Mouse (Mus musculus) bone marrow macrophage, adult 2 months (primary cell): ENCODE results near the gene Osbpl7. TPM values are rescaled to one million over a fixed set of nuclear protein-coding genes. Genes with fewer than 3 reads are reported as not detected.
A peak's percentile ranks its signal among the peaks of the same experiment; 100 is the strongest.

ENCODE experiments used
- H3K27ac ChIP-seq: 2 replicates; pipeline ENCODE4 v1.5.1; 2012; ENCODE audit warnings: low read depth, low read length; ENCODE audit not compliant: insufficient read depth
- H3K4me1 ChIP-seq: 2 replicates; pipeline ENCODE4 v1.6.1; 2012; ENCODE audit warnings: low read length; ENCODE audit not compliant: control insufficient read depth, insufficient read depth
- H3K4me3 ChIP-seq: 2 replicates; pipeline ENCODE4 v1.5.1; 2012; ENCODE audit warnings: mild to moderate bottlenecking, low read length, moderate library complexity; ENCODE audit not compliant: insufficient read depth
- CTCF ChIP-seq: IDR thresholded peaks from 2 replicates; pipeline ENCODE4 v1.5.1; 2012; ENCODE audit warnings: low read depth, mild to moderate bottlenecking, low read length, moderate library complexity
- POLR2A ChIP-seq: IDR thresholded peaks from 2 replicates; pipeline ENCODE4 v1.6.1; 2012; ENCODE audit warnings: mild to moderate bottlenecking, low read depth, low read length, borderline replicate concordance
- polyA plus RNA-seq: library from polyadenylated mRNA; stranded (reverse); fragments of >200 nt; gene quantifications from 2 replicates; pipeline ENCODE4 v1.2.4, GENCODE M21; 2012; ENCODE audit not compliant: missing spikeins, insufficient read depth, insufficient read length

Gene Osbpl7
- polyA plus RNA-seq: 8.5 and 9.2 TPM in 2 replicates

DNA sequence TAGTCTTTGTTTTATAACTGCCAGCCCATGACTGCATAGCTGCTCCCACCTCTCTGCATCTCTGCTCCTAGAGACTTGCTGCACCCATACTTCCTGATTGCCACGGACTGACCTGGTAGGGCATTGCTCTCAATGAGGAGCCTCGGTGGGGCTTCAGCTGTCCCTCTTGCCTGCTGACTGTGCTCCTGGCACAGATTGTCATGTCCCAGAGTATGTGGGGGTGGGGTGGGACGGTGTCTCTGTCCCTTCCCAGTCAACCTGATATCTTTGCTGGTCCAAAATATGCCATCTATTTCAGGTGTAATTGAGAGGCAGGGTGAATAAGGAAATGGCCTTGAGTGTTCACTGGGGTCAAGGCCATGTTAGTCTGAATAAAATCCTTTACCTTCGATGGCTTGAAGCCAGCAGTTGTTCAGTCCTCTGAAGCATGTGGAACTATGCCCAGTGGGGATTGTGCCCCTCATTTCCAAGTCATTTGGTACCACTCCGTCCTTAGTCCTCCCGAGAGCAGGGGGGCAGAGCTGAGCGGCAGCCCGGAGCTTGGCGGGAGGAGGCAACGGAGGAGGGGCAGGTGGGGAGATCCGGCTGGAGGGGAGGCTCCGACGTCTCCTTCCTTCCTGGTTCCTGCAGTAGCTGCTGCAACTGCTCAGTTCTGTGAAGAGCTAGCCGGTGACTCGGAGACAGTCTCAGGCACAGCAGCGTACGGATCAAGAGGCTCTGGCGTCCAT is at the start of gene Osbpl7:
TSS of gene Osbpl7 (plus strand) at position 413 of the 728 bp plus-strand sequence.
- Histone ChIP-seq H3K27ac (no peak within 1 kb of the TSS), H3K4me3 (peak within 1 kb of the TSS; percentile 84), H3K4me1 (peaks cover 12% of the 10 kb centered on the region)
- TF ChIP-seq CTCF (no peak), POLR2A (no peak)

- no peaks in the 10 kb centered on the region for H3K4me1 ChIP-seq
- no peak overlapping the region for H3K27ac ChIP-seq
- no peak overlapping the region for H3K4me3 ChIP-seq
- TF ChIP-seq CTCF (no peak), POLR2A (no peak)
These were observed 47.3 kb upstream of the Osbpl7 start for GRCm38 (mm10) chr11:97003170-97003569.

DNA sequence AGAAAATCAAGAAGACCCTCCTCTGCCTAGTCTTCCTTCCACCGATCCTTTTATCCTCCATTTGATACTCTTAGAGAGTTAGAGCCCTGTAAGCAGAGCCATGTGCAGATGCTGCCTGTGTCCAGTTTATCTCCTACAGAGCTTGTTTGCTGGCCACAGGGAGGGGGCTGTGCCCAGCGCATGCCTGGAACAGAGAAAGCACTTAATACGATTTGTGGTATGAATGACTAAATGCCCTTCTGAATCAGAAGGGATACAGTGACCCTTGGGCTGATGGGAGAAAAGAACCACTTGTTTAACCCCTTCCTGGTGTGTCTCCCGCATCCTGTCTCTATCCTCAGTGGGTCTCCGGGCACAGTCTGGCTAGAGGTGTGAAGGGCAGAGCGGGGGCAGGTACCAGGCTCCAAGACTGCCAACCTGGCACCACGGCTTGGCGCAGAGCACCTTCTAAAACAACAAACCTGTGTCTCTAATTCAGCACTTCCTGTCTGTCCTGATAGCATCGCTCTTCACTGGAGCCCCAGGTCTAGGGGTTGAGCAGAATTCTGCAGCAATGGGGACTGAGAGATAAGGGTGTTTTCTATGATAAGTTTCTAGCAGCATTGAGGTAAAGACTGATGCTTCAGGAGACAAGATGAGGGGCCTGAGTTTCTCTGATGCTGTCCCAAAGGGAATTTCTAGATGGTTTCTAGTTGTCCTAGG is 43.2 kb upstream of the Osbpl7 start:
- no peak overlapping the region for H3K27ac ChIP-seq
- H3K4me1 ChIP-seq: no peaks in the 10 kb centered on the region
- H3K4me3 ChIP-seq: no peak overlapping the region
- TF ChIP-seq POLR2A: no peak
- TF ChIP-seq CTCF: no peak

DNA sequence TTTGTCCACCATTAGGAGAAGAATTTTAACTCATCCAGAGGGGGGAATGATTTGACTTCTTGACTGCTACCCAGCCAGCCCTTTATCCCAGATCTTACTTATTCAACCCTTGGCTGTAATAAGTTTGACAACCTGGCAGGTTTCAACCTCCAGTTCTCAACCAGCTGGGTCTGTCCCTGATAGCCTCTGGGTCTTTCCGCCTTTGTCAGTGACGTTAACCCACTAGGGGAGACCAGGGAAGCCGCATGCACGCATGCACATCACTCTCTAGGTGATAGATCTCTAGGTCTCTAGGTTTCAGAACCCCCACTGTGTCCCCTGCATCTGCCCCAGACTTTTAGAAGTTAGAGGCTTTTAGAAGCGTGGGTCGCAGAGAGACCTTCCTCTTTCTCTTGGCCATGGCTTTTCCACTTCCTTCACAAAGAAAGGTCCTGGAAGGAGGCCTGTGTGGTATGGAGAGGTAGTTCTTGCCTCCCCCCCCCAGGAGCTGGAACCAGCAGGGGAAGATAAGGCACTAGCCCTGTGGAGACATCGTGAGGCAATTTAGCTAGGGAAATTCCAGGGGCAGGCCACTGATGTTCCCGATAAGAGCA is 41.1 kb upstream of the Osbpl7 start:
- Histone ChIP-seq H3K4me3 (no peak overlapping the region), H3K27ac (no peak overlapping the region), H3K4me1 (no peaks in the 10 kb centered on the region)
- TF ChIP-seq POLR2A (no peak), CTCF (no peak)

DNA sequence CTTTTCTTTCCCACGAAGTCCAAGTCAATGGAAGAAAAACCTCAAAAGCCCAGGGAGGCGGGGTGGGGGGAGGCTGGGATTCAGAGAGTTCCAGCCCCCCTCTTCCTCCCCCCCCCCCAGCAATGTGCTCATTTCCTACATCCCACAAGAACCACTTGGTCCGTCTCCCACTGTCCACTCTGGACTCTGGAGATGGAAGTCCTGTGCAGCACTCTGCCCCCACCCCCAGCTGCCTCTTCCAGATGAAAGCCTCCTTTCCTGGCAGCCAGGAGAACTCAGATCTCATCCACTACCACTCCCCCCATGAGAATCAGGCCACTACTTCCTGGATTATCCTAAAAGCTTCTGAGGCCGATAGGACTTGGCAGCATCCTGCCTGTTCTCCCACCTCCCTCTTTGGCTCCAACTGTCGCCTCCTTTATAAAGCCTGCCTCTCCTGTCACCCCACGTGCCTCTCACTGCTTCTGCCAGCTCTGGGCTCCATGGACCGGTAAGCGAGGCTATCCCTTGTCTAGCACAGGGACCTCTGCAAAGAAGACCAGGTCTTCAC is 37.2 kb upstream of the Osbpl7 start, which contains the start of gene Sp6:
TSS of gene Sp6 (plus strand) at position 274 of the 550 bp plus-strand sequence.
- H3K4me1 ChIP-seq: no peaks in the 10 kb centered on the region
- H3K4me3 ChIP-seq: no peak within 1 kb of the TSS
- H3K27ac ChIP-seq: no peak within 1 kb of the TSS
- TF ChIP-seq POLR2A (no peak), CTCF (no peak)

DNA sequence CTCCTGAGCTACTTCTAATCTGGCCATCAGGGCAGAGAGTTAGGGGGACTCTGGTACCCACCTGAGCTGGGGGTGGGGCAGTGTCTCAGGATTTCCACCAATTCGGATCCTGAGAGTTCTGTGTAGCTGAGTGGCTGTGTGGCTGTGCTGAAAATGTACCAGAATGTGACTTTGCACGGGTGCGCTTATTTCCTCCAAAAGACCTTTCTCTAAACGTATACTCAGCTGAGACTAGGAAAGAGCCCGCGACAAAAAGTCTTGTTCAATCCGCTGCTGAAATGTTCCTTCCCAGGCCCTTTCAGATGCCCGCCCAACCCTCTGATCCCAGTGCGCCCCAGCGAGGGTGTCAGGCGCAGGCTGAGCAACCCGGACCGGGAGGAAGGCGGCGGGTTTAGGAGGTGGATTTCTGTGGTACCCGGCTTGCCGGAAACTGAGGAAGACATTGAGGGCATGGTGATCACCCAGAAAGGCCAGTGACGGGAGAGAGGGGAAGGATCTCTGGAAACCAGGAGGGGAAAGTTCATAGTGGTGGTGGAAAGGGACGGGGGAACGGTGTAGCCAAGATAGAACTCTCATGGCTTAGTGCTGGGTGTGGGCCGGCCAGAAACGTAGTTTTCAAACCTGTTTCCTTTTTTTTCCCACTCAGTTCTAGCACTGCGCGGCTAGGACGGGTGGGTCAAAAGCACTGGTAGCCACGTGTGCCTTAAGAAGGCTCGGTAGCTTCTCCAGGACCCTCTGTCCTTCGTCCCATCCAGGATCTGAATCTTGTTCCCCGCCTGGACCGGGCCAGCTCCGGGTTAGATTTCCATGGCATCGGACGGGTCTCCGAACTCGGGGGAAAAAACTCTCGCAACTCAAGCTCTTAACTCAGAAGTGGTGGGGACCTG is 32.5 kb upstream of the Osbpl7 start:
- Histone ChIP-seq H3K4me3 (no peak overlapping the region), H3K27ac (no peak overlapping the region)

GRCm38 (mm10) chr11:97018583-97019344 is 31.7 kb upstream of the Osbpl7 start:
- H3K4me3 ChIP-seq: no peak overlapping the region

More for the DNA sequence above, 32.5 kb upstream of the Osbpl7 start:
- no peak for TF ChIP-seq CTCF
- no peak for TF ChIP-seq POLR2A
- H3K4me1 ChIP-seq: 0 out of 2 replicates have a peak, but pooled peaks cover 3% of the 10 kb centered on the region

GRCm38 (mm10) chr11:97019345-97019708 is 31.1 kb upstream of the Osbpl7 start:
- H3K27ac ChIP-seq: no peak overlapping the region
- H3K4me1 ChIP-seq: 0 out of 2 replicates have a peak, but pooled peaks cover 3% of the 10 kb centered on the region
- no peak for TF ChIP-seq POLR2A
- TF ChIP-seq CTCF: no peak
- no peak overlapping the region for H3K4me3 ChIP-seq

More at GRCm38 (mm10) chr11:97018583-97019344, 31.7 kb upstream of the Osbpl7 start:
- TF ChIP-seq CTCF (no peak), POLR2A (no peak)
- Histone ChIP-seq H3K27ac (no peak overlapping the region), H3K4me1 (0 out of 2 replicates have a peak, but pooled peaks cover 3% of the 10 kb centered on the region)
